Mouse (Mus musculus) megakaryocyte, embryonic 14.5 days (primary cell): ENCODE results near the gene Vgf.

Experiments used
- FLI1 ChIP-seq: IDR thresholded peaks from 2 replicates; pipeline ENCODE4 v1.6.1; 2012; ENCODE audit warnings: low read length, inconsistent platforms, mixed read lengths
- GATA1 ChIP-seq: IDR thresholded peaks from 3 replicates; pipeline ENCODE4 v1.6.1; 2012; ENCODE audit warnings: mixed read lengths, low read length, inconsistent platforms, borderline replicate concordance

DNA sequence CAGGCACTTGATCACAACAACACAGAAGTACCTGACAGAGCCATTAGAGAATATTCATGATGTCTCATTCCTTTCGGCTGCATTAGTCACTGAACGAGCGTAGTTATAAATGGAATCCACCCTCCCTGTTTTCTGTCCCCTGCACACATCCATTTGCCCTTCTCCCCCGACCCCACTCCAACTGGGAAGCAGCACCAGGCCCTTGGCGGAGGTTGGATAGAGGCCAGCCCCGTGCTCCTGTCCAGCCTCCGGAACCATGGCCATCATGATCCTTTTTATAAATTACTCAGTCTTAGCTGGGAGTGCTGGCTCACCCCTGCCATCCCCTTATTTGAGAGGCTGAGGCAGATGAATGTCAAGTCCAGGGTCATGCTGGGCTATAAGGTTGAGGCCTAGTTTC is 28.1 kb downstream of the Vgf start:
- TF ChIP-seq GATA1: no peak
- no peak for TF ChIP-seq FLI1
